Mouse (Mus musculus) skeletal muscle tissue, adult 2 months (tissue): Measurements from ENCODE around the gene Mdga1.

ENCODE experiments used
- DNase-seq: peaks from one replicate; pipeline ENCODE4 v3.0.0-alpha.2; 2012; ENCODE audit warnings: low read depth, low spot score

Gene Mdga1

DNA sequence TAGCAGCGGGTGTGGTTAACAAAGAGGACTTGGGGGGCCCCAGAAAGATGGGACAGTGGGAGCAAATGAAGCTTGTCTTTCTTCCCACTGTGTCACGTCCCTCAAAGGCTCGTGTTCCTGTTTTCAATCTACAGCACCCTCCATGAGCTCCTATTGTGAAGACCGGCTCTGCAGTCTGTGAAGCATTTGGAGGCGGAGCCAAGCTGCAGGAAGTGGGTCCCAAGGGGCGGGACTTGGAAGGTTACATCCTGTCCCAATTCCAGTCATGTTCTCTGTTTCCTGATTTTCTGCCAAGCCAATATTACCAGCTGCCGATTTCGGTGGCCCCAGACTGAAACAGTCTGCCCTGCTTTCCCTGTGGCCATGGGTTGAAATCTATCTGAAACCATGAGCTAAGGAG, 11.7 kb upstream of the Mdga1 start:
- DNase-seq = no peak

DNA sequence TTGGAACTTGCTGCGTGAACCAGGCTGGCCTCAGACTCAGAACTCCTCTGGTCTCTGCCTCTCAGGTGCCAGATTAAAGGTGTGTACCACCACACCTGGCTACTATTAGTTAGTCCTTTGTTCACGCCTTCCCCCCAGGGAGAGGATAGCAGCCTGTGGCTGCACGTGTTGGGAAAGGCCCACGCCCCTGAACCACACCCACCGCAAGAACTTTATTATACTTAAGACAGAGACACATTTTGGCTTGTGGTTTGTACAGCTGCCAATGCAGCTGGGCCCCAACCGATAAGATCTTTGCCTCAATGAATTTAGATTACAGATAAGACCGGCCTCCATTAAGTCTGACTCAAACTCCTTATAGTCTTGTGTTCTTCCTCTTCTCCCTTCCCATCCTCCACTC, 10.0 kb upstream of the Mdga1 start:
- DNase-seq = no peak

DNA sequence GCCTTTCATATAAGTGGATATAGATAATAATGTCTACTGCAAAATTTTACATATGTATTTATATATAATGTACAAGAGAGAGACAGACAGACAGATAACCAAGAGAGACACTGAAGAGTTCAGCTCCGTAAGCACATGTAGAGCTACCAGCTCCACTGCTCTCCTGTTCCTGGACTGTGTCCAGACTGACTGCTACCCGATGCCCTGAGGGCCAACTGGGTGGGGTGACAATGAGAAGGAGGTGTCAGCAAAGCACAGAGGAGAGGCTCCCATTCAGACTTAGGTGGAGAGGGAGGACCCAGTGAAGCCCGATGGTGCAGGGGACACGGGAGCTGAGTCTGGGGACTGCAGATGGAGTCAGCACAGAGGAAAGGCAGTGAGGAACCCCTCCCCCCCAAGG, 9.1 kb upstream of the Mdga1 start:
- peak; percentile 60 for DNase-seq

DNA sequence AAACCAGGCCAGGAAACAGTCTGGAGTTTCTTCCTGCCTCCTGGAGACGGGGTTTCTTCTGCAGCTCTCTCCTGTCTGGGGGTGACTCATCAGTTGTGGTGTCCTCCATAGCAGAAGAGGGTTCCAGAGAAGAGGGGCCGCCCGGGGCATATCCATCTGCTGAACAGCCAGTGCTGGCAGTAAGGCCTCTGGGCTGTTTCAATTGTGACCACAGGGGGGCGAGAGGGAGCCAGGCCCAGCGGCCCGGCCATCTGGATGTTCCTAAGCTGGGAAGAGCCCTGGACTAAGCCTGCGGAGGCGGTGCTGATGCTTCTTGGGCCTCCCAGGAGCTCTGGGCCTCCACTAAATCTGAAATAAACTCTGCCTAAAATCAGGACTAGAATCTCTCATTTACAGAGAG, 5.8 kb upstream of the Mdga1 start:
- peak; percentile 79 for DNase-seq

DNA sequence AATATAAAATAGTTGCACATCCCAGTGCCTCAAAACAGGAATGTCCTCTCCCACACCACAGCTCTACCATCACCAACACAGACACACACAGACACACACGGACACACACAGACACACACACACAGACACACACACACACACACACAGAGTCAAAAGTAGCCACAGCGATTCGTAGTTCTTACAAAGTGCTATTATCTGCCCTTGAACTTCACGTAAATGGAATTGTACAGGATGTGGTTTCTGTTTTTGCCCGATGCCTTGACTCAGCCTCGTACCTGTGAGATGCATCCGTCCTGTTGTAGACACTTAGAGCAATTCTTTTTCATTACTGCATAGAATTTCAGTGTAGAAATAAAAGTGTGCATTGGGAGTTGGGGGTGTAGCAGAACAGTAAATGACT, 3.3 kb upstream of the Mdga1 start:
- DNase-seq = no peak

DNA sequence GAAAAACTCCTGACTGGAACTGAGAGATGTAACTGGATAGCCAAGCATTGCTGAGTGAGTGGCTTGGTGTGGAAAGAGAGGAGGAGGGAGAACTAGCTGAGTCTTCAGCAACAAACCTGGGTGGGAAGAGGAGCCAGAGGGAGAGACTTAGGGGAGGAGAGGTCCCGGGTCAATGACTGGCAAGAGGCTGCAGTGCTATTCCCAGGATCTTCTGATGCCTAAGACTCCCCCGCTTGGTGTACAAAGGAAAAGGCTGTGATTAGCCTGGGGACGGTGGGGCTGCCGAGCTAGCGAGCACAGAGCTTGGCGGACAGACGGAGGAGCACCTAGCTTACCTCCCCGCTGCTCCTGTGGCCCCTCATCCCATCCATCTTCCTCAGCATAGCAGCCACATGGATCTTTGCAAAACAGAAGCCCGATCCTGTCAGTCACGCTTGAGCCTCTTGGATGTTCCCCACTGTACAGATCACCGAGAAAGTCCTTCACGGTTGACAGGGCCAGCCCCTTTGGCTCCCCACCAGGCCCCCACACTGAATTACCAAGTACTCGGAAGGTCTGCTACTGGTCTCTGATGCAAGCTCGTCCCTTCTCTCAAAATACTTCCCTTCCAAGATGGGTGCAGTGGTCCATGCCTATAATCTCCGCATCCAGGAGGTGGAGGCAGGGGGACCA, 2.0 kb upstream of the Mdga1 start:
- DNase-seq = no peak

DNA sequence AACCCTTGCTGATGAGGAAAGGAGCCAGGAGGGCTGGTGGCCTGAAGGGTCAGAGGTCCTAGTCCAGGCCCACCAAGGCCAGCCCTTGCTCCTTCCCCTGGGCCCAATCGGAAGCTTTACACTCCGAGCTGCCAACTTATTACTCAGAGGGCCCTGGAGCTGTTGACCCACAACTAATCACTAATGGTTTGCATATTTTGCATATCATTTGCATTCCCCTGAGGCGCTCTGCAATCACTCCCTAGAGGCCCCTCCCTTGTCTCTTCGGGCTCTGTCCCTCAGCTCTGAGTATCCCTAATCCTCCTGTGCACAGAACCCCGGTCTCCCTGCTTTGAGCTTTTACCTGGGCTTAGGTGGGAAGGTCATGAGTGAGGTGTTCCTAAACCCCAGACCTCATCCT, 4.4 kb downstream of the Mdga1 start:
- no peak for DNase-seq

DNA sequence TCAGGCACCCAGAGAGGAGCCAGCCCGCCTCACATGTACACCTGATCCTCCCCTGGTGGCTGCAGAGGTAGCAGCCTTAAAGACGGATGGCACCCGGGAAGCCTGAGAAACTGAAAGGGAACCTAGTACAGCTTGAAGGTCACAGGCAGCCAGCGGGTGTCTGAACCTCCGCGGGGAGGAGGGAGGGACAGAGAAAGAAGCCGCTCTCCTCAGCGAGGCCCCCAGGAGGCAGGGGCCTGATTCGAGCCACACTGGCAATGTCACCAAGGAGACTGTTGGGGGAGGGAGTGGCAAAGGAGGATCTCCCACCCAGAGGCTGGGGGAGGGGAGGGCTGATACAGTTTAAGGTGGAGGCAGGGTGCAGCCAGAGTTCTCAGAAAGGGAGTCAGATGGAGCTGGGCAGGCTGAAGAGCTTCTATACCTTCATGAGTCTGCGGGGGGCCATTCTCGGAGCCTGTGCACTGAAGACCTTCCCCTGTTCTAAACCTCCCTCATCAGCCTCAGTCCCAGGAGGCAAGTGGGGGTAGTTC, 6.1 kb downstream of the Mdga1 start:
- peak; percentile 23 for DNase-seq

DNA sequence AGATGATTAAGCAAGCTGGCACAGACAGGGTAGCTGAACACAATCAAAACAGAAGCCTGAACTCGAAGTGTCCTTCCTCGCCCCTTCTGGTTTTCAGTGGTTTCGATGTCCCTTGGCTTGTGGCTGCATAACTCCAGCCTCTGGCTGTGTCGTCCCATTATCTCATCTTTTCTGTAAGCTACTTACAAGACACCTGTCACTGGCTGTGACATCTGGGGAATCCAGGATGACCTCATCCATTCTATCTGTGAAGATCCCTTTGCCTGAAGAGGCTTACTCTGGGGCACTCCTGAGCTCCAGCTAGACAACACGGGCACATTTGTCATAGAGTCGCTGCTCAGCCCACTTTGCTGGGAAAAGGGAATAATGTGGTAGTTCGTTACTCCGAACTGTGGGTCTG, 14.0 kb downstream of the Mdga1 start:
- no peak for DNase-seq

DNA sequence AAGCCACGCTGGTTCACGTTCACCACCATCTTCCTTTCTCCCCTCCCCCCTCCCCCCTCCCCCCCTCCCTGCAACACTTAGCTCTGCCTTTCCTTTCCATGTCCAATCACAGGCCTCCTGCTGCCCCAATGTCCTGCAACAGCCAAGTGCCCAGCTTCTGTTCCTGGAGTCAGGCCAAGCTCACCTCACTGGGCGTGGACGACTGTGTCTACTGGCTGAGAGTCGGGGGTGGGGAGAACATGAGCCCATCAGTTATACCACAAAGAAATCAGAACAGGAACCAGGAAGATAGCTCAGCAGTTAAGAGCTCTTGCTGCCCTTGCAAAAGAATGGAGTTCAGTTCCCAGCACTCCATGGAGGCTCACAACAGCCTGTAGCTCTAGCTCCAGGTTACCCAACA, 15.6 kb downstream of the Mdga1 start:
- no peak for DNase-seq

DNA sequence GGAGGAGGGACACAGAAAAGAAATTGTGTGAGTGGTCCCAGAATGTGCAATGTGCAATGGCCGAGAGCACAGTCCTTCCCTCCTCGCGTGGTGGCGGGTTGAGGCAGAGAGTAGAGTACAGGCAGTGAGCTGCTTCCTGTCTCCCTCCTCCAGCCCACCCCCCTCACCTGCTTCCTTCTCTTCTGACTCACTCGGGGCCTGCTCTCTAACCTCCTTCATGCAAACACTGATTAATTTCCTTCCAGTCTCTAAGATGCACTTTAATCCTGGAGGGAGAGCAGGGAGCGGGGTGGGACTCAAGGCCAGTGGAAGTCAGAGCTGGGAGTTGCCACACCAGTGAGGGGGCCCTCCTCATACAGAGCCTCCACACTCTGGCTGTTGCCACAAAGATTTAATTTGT, 18.8 kb downstream of the Mdga1 start:
- DNase-seq = no peak

DNA sequence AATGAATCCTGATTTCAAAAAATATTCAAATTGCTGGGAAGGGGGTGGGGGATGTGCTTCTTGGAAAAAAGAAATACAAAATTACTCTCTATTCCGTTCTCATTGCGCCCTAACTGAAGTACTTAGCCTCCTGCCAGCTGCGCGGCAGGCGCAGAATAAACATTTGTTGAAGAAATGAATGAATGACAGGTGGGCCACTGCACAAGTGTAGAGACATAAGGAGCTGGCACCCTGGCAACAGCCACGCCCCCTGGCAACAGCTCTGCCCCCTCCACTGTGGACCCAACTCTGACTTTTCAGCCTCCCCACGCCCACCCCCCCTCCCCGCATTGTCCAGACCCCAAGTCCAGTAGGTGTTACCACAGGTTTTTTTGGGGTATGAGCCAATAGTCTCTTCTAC, 19.3 kb downstream of the Mdga1 start:
- DNase-seq = no peak

DNA sequence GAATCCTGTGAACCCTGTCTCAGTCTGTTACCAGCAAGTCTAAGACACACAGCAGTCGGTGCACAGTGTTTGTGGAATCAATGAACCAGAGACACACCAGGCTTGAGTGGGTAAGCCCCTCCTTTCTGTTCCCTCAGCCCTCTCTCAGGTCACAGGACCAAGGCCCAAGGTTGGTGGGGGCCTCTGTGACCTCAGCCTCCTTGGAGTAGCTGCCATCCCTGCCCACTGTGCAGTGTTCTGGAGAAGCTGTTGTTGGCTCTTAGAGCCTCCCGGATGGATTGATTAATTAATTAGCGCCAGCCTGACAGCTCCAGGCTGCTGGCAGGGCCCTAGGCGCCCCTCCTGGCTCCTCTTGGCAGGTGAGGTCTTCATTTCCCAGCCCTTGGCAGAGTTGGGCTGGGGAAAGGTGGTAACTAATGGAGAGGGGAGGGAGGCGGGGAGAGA, 22.6 kb downstream of the Mdga1 start:
- no peak for DNase-seq

DNA sequence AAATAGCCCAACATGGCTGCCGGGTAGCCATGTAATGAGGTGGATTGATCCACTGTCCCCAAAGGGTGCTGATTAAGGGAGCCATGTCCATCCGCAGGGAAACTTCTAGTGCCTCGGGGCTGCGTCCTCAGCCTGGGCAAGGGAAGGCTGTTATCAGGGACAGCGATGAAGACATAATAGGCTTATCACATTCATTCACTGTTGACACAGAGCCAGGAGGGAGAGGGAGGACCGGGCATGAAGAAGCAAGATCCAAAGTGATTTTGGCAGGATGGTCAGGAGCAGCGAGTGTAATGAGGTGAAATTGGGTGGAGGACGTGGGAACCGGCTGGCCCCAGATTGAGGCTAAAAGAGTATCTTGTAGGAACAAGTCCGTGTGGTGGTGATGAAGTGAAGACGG, 25.5 kb downstream of the Mdga1 start:
- DNase-seq = no peak

DNA sequence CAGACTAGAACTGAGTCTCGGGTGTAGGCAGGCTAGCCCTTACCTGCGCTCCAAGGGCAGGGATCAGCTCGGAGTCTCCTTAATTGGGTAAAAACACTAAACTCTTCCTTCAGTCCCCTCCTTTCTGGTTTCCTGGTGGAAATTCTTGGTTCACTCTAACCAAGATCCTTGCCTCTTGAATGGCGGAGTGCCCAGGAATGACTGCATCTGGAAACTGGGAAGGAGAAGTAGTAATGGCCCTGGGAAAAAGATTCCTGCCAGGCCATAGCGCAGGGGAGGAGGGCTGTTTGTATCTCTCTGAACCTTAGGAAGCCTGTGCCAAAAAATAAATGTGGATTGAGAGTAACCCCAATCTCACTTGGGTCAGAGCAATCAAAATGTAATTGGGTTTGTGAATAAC, 30.9 kb downstream of the Mdga1 start:
- peak; percentile 13 for DNase-seq

DNA sequence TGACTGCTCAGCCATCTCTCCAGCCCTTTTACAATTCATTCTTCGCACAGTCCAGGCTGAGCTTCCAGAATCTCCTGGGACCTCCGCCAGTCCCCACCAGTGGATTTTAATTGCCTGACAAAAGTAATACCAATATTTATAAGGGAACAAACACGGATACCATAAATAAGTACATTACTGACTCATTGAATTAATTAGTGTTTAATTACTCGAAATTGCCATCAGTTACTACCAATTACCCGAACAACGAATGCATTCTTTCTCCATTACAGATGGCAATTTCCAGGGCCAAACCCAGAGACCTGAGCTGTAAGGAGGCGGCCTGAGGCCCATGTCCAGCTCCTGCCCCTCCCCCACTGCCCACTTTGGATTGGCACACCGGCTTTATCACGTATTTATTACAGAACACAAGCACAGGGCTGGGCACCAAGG, 32.5 kb downstream of the Mdga1 start:
- DNase-seq = no peak

DNA sequence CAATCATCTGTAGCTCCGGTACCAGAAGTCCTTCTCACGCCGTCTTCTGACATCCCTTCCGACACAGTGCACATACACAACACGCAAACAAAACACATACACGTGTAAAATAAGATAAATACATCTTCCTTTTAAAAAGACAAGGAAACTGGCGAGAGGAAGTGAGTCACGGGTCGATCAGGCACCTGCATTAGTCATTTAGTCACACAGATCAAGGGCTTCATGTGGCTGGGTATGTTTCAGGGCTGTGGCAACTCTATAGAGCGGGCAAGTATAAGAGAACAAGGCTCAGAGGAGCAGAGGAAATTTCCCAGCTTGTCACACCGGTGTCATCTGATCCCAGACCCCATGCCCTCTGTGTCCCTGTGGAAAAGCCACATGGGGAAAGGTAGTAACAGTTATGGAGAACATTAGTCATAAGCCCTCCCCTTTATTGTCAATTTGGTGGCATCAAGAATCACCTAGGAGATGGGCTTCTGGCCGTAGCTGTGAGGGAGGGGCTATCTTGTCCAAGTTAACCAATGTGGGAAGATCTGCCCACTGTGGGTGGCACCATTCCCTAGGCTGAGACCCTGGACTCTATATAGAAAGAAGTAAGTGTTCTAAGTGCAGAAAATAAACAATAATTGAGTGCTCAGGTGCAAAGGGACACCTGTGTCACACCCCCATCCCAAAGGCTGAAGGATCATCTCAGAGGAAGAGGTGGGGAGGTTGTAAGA, 35.6 kb downstream of the Mdga1 start:
- no peak for DNase-seq

DNA sequence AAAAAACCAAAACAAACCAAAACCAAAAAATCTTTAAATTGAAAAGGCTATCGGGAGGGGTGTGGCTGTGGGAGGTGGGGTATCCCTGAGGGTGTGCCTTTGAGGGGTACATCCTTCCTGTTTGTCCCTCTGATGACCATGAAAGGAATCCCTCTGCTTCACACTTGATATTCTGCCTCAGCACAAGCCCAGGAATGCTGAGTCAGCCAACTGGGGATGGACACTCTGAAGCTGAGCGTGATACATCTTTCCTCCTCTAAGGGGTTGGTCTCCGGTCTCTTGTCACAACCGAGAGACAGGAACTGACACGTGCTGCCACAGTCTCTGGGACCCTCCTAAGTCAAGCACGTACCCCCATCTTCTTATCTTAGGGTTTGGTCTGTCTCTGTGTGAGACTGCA, 37.1 kb downstream of the Mdga1 start:
- no peak for DNase-seq

DNA sequence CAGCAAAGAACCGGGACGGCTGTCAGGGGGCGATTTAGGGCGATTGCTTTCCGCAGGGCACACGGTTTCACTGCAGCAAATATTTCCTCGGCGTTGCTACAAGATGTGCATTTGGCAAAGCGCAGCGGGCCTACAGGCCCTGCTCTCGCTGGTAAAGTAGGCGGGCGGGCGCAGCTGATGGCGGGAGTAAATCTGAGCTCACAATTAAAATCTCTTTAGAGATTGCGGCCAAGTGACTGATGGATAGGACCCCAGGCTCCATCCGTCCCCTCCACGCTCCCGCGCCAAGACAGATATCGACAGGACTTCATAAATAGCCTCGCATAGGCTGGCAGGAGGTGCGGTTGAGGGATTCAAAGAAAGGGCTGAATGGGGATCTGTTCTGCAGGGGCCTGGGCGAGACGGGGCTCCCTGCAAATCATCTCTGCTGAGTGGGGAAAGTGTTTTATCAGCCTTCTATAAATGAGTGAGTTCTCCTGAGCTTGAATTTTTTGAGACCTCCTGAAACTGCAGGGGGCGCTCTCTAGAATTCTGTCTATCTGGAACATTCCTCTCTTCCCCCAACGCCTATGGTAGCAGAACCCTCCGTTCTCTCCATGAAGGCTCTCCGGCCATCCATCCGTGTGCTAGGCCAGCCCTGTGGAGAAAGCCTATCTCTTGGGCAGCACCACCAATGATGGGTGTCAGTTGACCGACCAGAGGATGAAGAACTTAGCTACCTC, 38.5 kb downstream of the Mdga1 start:
- DNase-seq = no peak

DNA sequence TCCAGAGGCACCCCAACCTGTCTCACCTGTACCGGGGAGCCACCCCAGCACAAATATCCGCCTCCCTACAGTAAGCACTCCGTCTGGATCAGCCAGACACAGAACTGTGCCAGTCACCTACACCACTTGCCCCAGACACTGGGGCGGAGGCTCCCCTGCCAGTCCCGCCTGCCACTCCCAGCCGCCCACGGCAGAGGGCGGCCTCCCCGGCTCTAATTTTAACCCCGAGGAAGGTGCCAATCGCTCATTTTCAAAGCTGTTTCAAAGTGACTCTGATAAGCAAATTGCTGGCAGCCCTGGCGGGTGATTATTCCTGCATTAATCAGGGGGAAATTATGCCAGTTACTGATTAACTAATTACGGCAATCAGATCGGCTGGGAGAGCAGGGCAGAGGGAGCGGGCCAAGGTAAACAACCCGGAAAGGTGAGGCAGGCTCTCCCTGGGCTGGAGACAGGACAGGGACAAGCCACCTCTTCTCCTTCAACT, 41.1 kb downstream of the Mdga1 start:
- peak; percentile 27 for DNase-seq

DNA sequence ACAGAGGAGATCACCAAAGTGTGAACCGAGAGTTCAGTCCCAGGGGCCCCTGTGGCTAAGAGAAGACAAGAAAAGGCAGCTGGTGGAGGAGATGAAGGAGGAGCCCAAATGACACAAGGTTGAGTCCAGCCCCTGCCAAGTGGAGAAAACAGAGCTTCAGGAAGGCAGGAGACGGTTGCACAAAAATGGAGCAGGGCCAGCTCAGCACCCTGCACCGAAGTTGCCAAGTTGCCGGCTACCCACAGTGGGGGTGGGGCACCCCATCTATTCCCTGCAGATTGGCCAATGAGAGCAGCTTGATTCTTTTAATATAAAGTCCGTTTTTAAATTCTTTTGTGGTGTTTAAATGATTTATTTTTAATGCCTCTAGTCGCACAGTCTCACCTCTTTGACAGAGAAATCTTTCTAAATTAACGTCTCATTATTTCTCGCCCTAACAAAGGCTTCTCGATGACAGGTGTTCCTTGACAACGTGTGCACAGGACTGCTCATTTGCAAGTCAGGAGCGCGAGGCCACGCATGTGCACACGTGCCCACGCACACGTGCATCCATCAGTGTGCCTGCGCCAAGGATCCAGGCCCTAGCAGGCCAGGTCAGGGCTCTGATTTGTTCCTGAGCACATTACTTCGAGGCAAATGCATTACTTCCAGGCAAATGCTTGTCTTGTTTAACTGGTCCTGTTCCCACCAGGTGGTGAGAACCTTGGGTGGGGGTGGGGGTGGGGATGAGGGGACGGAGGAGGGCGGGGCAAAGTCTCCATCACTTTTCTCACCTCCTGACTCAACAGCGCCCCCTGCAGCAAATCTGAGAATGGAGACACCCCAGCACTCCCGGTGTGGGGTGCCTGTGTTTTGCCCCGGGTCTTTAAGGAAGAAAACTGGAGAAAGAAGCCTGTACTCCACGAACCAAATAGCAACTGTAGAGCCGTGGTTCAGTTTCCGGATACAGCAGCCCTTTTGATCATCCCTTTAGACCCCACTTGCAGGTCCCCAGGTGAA, 44.0 kb downstream of the Mdga1 start:
- no peak for DNase-seq
